Mouse (Mus musculus): ENCODE measurements around the gene Mrps23.
A peak's percentile ranks its signal among the peaks of the same experiment; 100 is the strongest.

The Mrps23 gene

GRCm38 (mm10) chr11:88203712-88204532 is at the start of gene Mrps23:
TSS of gene Mrps23 (plus strand) at chr11:88204388.
- peak; percentile 97 for DNase-seq (ENCODE audit: low read depth, low spot score)

- no peak for DNase-seq (ENCODE audit: low read depth, low spot score)
Observed at GRCm38 (mm10) chr11:88154500-88154899, 49.7 kb upstream of the Mrps23 start.

GRCm38 (mm10) chr11:88155451-88155850 is 48.7 kb upstream of the Mrps23 start:
- DNase-seq (ENCODE audit: low read depth, low spot score), result no peak

GRCm38 (mm10) chr11:88155998-88156397 is 48.2 kb upstream of the Mrps23 start:
- DNase-seq (ENCODE audit: low read depth, low spot score), result no peak

GRCm38 (mm10) chr11:88156403-88156802 is 47.8 kb upstream of the Mrps23 start:
- DNase-seq (ENCODE audit: low read depth, low spot score), result no peak

GRCm38 (mm10) chr11:88158842-88159246 is 45.3 kb upstream of the Mrps23 start:
- no peak for DNase-seq (ENCODE audit: low read depth, low spot score)

GRCm38 (mm10) chr11:88159389-88159788 is 44.8 kb upstream of the Mrps23 start:
- no peak for DNase-seq (ENCODE audit: low read depth, low spot score)

- no peak for DNase-seq (ENCODE audit: low read depth, low spot score)
Observed at GRCm38 (mm10) chr11:88160316-88160715, 43.9 kb upstream of the Mrps23 start.

GRCm38 (mm10) chr11:88161051-88161581 is 43.1 kb upstream of the Mrps23 start:
- peak; percentile 82 for DNase-seq (ENCODE audit: low read depth, low spot score)

- DNase-seq (ENCODE audit: low read depth, low spot score), result peak; percentile 92
Observed at GRCm38 (mm10) chr11:88161651-88162362, 42.4 kb upstream of the Mrps23 start.

GRCm38 (mm10) chr11:88162740-88163139 is 41.4 kb upstream of the Mrps23 start:
- DNase-seq (ENCODE audit: low read depth, low spot score), result no peak

- no peak for DNase-seq (ENCODE audit: low read depth, low spot score)
Observed at GRCm38 (mm10) chr11:88164213-88164723, 39.9 kb upstream of the Mrps23 start.

- peak; percentile 45 for DNase-seq (ENCODE audit: low read depth, low spot score)
Observed at GRCm38 (mm10) chr11:88164801-88165377, 39.3 kb upstream of the Mrps23 start.

- no peak for DNase-seq (ENCODE audit: low read depth, low spot score)
Observed at GRCm38 (mm10) chr11:88165683-88166364, 38.4 kb upstream of the Mrps23 start.

GRCm38 (mm10) chr11:88166471-88166870 is 37.7 kb upstream of the Mrps23 start:
- DNase-seq (ENCODE audit: low read depth, low spot score), result no peak

GRCm38 (mm10) chr11:88168611-88169010 is 35.6 kb upstream of the Mrps23 start:
- peak; percentile 49 for DNase-seq (ENCODE audit: low read depth, low spot score)

GRCm38 (mm10) chr11:88169531-88170040 is 34.6 kb upstream of the Mrps23 start:
- no peak for DNase-seq (ENCODE audit: low read depth, low spot score)

- peak; percentile 80 for DNase-seq (ENCODE audit: low read depth, low spot score)
Observed at GRCm38 (mm10) chr11:88170606-88171005, 33.6 kb upstream of the Mrps23 start.

GRCm38 (mm10) chr11:88171876-88172442 is 32.2 kb upstream of the Mrps23 start:
- DNase-seq (ENCODE audit: low read depth, low spot score), result no peak

GRCm38 (mm10) chr11:88172601-88173325 is 31.4 kb upstream of the Mrps23 start:
- peak; percentile 62 for DNase-seq (ENCODE audit: low read depth, low spot score)
